Comparison of ENCODE assay signal across 25 mouse cellular contexts in the genomic region with DNA sequence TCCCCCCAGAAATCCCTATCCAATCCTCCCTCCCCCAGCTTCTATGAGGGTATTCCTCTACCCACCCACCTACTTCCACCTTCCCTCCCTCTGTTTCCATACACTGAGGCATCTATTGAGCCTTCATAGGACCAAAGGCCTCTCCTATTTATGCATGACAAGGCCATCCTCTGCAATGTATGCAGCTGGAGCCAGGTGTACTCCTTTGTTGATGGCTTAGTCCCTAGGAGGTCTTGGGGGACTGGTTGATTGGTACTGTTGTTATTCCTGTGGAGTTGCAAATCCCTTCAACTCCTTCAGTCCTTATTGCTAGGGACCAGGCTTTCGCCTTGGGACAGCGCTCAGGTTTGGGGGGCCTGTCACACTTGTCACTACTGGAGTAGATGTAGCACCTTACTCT. TPM values are rescaled to one million over a fixed set of nuclear protein-coding genes. Genes with fewer than 3 reads are reported as not detected.
"Had no signal": no experiment of that assay in that cellular context is flagged by ENCODE, and none has a peak within 500 bp of the region (broad histone marks: within the 10 kb centered on the region; RNA-seq: fewer than 3 reads in every experiment).

No protein-coding gene starts in this region.

- DNase-seq: gastrocnemius, postnatal 14 days; gastrocnemius, postnatal 36 days; heart, adult 2 months; heart, postnatal 14 days; heart, postnatal 36 days; kidney, adult 18-20 months; kidney, adult 8-10 months; kidney, postnatal 10 days; kidney, postnatal 25 days; kidney, postnatal 4 days; liver; liver, embryonic 13.5 days had no signal

- H3K4me1 ChIP-seq: heart, embryonic 13.5 days; heart, embryonic 15.5 days; hindbrain, embryonic 13.5 days; intestine, embryonic 15.5 days; limb, embryonic 10.5 days; limb, embryonic 12.5 days; liver, embryonic 13.5 days had no signal

- ATAC-seq: hindbrain, embryonic 16.5 days; inflammation-experienced regulatory T-cells, adult 6 months; intestine, embryonic 15.5 days; intestine, postnatal 0 days had no signal

- H3K27me3 ChIP-seq: heart, embryonic 13.5 days; heart, embryonic 15.5 days; hindbrain, embryonic 13.5 days; intestine, embryonic 15.5 days; limb, embryonic 12.5 days; liver, embryonic 13.5 days had no signal

- H3K4me3 ChIP-seq: heart, adult 2 months; heart, embryonic 13.5 days; heart, embryonic 15.5 days; hindbrain, embryonic 13.5 days; intestine, embryonic 15.5 days; layer of hippocampus, adult 2 months; left cerebral cortex, adult 2 months; limb, embryonic 10.5 days; limb, embryonic 12.5 days; liver, embryonic 13.5 days had no signal

- H3K4me2 ChIP-seq: heart, embryonic 11.5 days; heart, embryonic 13.5 days; heart, embryonic 15.5 days; hindbrain, embryonic 13.5 days; intestine, embryonic 15.5 days; limb, embryonic 12.5 days; liver, embryonic 11.5 days; liver, embryonic 13.5 days had no signal

- H3K27ac ChIP-seq: heart, adult 2 months; heart, embryonic 13.5 days; heart, embryonic 15.5 days; hindbrain, embryonic 13.5 days; intestine, embryonic 15.5 days; layer of hippocampus, adult 2 months; left cerebral cortex, adult 2 months; limb, embryonic 10.5 days; limb, embryonic 12.5 days; liver, embryonic 13.5 days had no signal

- H3K9ac ChIP-seq: heart, embryonic 13.5 days; heart, embryonic 15.5 days; hindbrain, embryonic 13.5 days; intestine, embryonic 15.5 days; limb, embryonic 12.5 days; liver, embryonic 13.5 days had no signal

- H3K9me3 ChIP-seq: heart, embryonic 13.5 days; heart, embryonic 15.5 days; hindbrain, embryonic 13.5 days; intestine, embryonic 15.5 days; limb, embryonic 10.5 days; limb, embryonic 12.5 days; liver, embryonic 13.5 days had no signal

- H3K36me3 ChIP-seq: heart, embryonic 13.5 days; heart, embryonic 15.5 days; hindbrain, embryonic 13.5 days; intestine, embryonic 15.5 days; limb, embryonic 10.5 days; limb, embryonic 12.5 days; liver, embryonic 13.5 days had no signal

RNA-seq across cellular contexts. Expression of a gene that starts 48.3 kb away (rescaled TPM):
- polyA plus RNA-seq: inflammation-experienced regulatory T-cells, adult 6 months had no signal
